Mouse (Mus musculus): ENCODE data around the gene Trim30d. TPM values are rescaled to one million over a fixed set of nuclear protein-coding genes. Genes with fewer than 3 reads are reported as not detected.
"Not testable (repeated sequence)": the region's sequence is repeated elsewhere in the genome, so short reads cannot be mapped to it uniquely, and the experiment has no call there.

Gene Trim30d
- total RNA-seq (2015) (43.3 and 43.8 TPM in 2 replicates), total RNA-seq (2017) (39.9 and 41.0 TPM in 2 replicates)

GRCm38 (mm10) chr7:104507421-104508065, at the start of gene Trim30d:
Trim30d (minus strand) TSS chr7:104507849.
- peak; percentile 99 for ATAC-seq (ENCODE audit: poor library complexity, severe bottlenecking)

GRCm38 (mm10) chr7:104552700-104553099, 45.1 kb upstream of the Trim30d start:
- ATAC-seq (ENCODE audit: poor library complexity, severe bottlenecking), result no peak

GRCm38 (mm10) chr7:104549833-104550232, 42.2 kb upstream of the Trim30d start, which contains the start of gene Olfr651:
Olfr651 (plus strand) TSS chr7:104550133.
- no peak for ATAC-seq (ENCODE audit: poor library complexity, severe bottlenecking)

GRCm38 (mm10) chr7:104501589-104502371, 5.9 kb downstream of the Trim30d start:
- peak; percentile 38; the same call in 1 of the 2 replicates for ATAC-seq (ENCODE audit: poor library complexity, severe bottlenecking)

GRCm38 (mm10) chr7:104501186-104501585, 6.5 kb downstream of the Trim30d start:
- not testable (repeated sequence) for ATAC-seq (ENCODE audit: poor library complexity, severe bottlenecking)

- ATAC-seq (ENCODE audit: poor library complexity, severe bottlenecking), result not testable (repeated sequence)
Observed at GRCm38 (mm10) chr7:104499464-104499863, 8.2 kb downstream of the Trim30d start.

GRCm38 (mm10) chr7:104465065-104465744, 42.4 kb downstream of the Trim30d start, which contains the start of gene Trim30a:
Trim30a (minus strand) TSS chr7:104465193.
- peak; percentile 96 for ATAC-seq (ENCODE audit: poor library complexity, severe bottlenecking)

GRCm38 (mm10) chr7:104445961-104446645, 61.5 kb downstream of the Trim30d start:
- peak; percentile 89 for ATAC-seq (ENCODE audit: poor library complexity, severe bottlenecking)

Other genes starting within 250 kb of the Trim30d start
- gene Trim5, start 219.8 kb downstream of the Trim30d start, total RNA-seq (2015), result 12.2 and 13.9 TPM in 2 replicates
- gene Trim5, start 219.8 kb downstream of the Trim30d start, total RNA-seq (2017), result 12.9 and 13.9 TPM in 2 replicates
- gene Trim12a, start 192.4 kb downstream of the Trim30d start, total RNA-seq (2015), result 130 and 137 TPM in 2 replicates
- 147 and 166 TPM in 2 replicates for gene Trim12a, start 192.4 kb downstream of the Trim30d start, total RNA-seq (2017)
- not detected in 2 replicates for gene Trim34b, start 178.4 kb downstream of the Trim30d start, total RNA-seq (2015)
- gene Trim34b, start 178.4 kb downstream of the Trim30d start, total RNA-seq (2017), result 0.98 TPM in 1 of 2 replicates, not detected in the other
- gene Trim12c, start 154.5 kb downstream of the Trim30d start, total RNA-seq (2015), result 32.5 and 36.4 TPM in 2 replicates
- 51.5 and 51.8 TPM in 2 replicates for gene Trim12c, start 154.5 kb downstream of the Trim30d start, total RNA-seq (2017)
- gene Trim30b, start 138.0 kb downstream of the Trim30d start, total RNA-seq (2015), result 20.5 and 28.5 TPM in 2 replicates
- 18.2 and 23.0 TPM in 2 replicates for gene Trim30b, start 138.0 kb downstream of the Trim30d start, total RNA-seq (2017)
- 2.0 and 2.8 TPM in 2 replicates for gene Trim30c, start 107.0 kb downstream of the Trim30d start, total RNA-seq (2015)
- gene Trim30c, start 107.0 kb downstream of the Trim30d start, total RNA-seq (2017), result 3.9 and 5.7 TPM in 2 replicates
- gene Trim30a, start 42.7 kb downstream of the Trim30d start, total RNA-seq (2015), result 113 and 121 TPM in 2 replicates
- gene Trim30a, start 42.7 kb downstream of the Trim30d start, total RNA-seq (2017), result 82.3 and 86.1 TPM in 2 replicates
- not detected in 2 replicates for gene Olfr651, start 42.3 kb upstream of the Trim30d start, total RNA-seq (2015)
- not detected in 2 replicates for gene Olfr651, start 42.3 kb upstream of the Trim30d start, total RNA-seq (2017)
- not detected in 2 replicates for gene Olfr652, start 53.1 kb upstream of the Trim30d start, total RNA-seq (2015)
- gene Olfr652, start 53.1 kb upstream of the Trim30d start, total RNA-seq (2017), result not detected in 2 replicates
- gene Olfr653, start 69.5 kb upstream of the Trim30d start, total RNA-seq (2015), result not detected in 2 replicates
- gene Olfr653, start 69.5 kb upstream of the Trim30d start, total RNA-seq (2017), result not detected in 2 replicates
- not detected in 2 replicates for gene Olfr654, start 79.2 kb upstream of the Trim30d start, total RNA-seq (2015)
- not detected in 2 replicates for gene Olfr654, start 79.2 kb upstream of the Trim30d start, total RNA-seq (2017)
- gene Olfr655, start 93.9 kb upstream of the Trim30d start, total RNA-seq (2015), result not detected in 2 replicates
- not detected in 2 replicates for gene Olfr655, start 93.9 kb upstream of the Trim30d start, total RNA-seq (2017)
- gene Olfr656, start 106.1 kb upstream of the Trim30d start, total RNA-seq (2015), result not detected in 2 replicates
- not detected in 2 replicates for gene Olfr656, start 106.1 kb upstream of the Trim30d start, total RNA-seq (2017)
- not detected in 2 replicates for gene Olfr657, start 116.9 kb upstream of the Trim30d start, total RNA-seq (2015)
- not detected in 2 replicates for gene Olfr657, start 116.9 kb upstream of the Trim30d start, total RNA-seq (2017)
- gene Olfr658, start 139.5 kb upstream of the Trim30d start, total RNA-seq (2015), result not detected in 2 replicates
- not detected in 2 replicates for gene Olfr658, start 139.5 kb upstream of the Trim30d start, total RNA-seq (2017)
- not detected in 2 replicates for gene Olfr659, start 158.9 kb upstream of the Trim30d start, total RNA-seq (2015)
- not detected in 2 replicates for gene Olfr659, start 158.9 kb upstream of the Trim30d start, total RNA-seq (2017)
- not detected in 2 replicates for gene Olfr661, start 178.7 kb upstream of the Trim30d start, total RNA-seq (2015)
- not detected in 2 replicates for gene Olfr661, start 178.7 kb upstream of the Trim30d start, total RNA-seq (2017)